Mouse (Mus musculus) testis, adult 2 months (tissue): ENCODE measurements around the gene Rab8a. TPM values are rescaled to one million over a fixed set of nuclear protein-coding genes. Genes with fewer than 3 reads are reported as not detected.

Experiments
- H3K27ac ChIP-seq: fragments of 200-500 bp; 2 replicates; pipeline ENCODE4 v1.5.1; 2012; ENCODE audit warnings: low read depth, low read length; ENCODE audit not compliant: control insufficient read depth, insufficient read depth
- H3K27me3 ChIP-seq: fragments of 200-500 bp; 2 replicates; pipeline ENCODE4 v1.6.1; 2012; ENCODE audit warnings: mild to moderate bottlenecking, low read length, moderate library complexity; ENCODE audit not compliant: control insufficient read depth, insufficient read depth
- H3K36me3 ChIP-seq: fragments of 200-500 bp; 2 replicates; pipeline ENCODE4 v1.6.1; 2012; ENCODE audit warnings: mild to moderate bottlenecking, low read length; ENCODE audit not compliant: control insufficient read depth, insufficient read depth
- H3K4me1 ChIP-seq: fragments of 200-500 bp; 2 replicates; pipeline ENCODE4 v1.6.1; 2012; ENCODE audit warnings: low read length; ENCODE audit not compliant: control insufficient read depth, insufficient read depth
- H3K4me3 ChIP-seq: fragments of 200-500 bp; 2 replicates; pipeline ENCODE4 v1.5.1; 2012; ENCODE audit warnings: low read depth, mild to moderate bottlenecking, low read length, moderate library complexity, mixed read lengths; ENCODE audit not compliant: control insufficient read depth
- CTCF ChIP-seq: fragments of 200-500 bp; IDR thresholded peaks from 2 replicates; pipeline ENCODE4 v1.5.1; 2012; ENCODE audit warnings: low read depth, mild to moderate bottlenecking, inconsistent platforms, low read length, moderate library complexity; ENCODE audit not compliant: control insufficient read depth, insufficient read depth, insufficient replicate concordance
- POLR2A ChIP-seq: fragments of 200-500 bp; IDR thresholded peaks from 2 replicates; pipeline ENCODE4 v1.6.1; 2012; ENCODE audit warnings: low read depth, mild to moderate bottlenecking, inconsistent platforms, low read length, moderate library complexity; ENCODE audit not compliant: control insufficient read depth
- polyA plus RNA-seq: library from polyadenylated mRNA; depleted of rRNA; stranded (reverse); fragments of >200 nt; gene quantifications from 2 replicates; pipeline ENCODE4 v1.2.3, GENCODE M21; 2012

The Rab8a gene
- polyA plus RNA-seq, 1 experiment = 44.0 TPM

- no peak within 1 kb of the TSS for H3K4me3 ChIP-seq
- no peak within 1 kb of the TSS for H3K27ac ChIP-seq
- no peaks in the 10 kb centered on the region for H3K27me3 ChIP-seq
- H3K36me3 ChIP-seq = no peaks in the 10 kb centered on the region
- no peaks in the 10 kb centered on the region for H3K4me1 ChIP-seq
- TF ChIP-seq POLR2A (no peak), CTCF (no peak)
Observed at GRCm38 (mm10) chr8:72212751-72213150, 51.8 kb downstream of the Rab8a start, which contains the start of gene Cib3. Gene Cib3, minus strand, starts transcription at chr8:72212837.

- Histone ChIP-seq H3K4me1 (no peaks in the 10 kb centered on the region; the same call in 1 of the 2 replicates), H3K4me3 (no peak within 1 kb of the TSS), H3K27ac (no peak within 1 kb of the TSS), H3K27me3 (no peaks in the 10 kb centered on the region), H3K36me3 (no peaks in the 10 kb centered on the region)
- TF ChIP-seq CTCF (no peak), POLR2A (no peak)
Observed at GRCm38 (mm10) chr8:72213536-72213935, 52.5 kb downstream of the Rab8a start, which contains the start of gene Gm11034. Gene Gm11034, minus strand, starts transcription at chr8:72213636.

- TF ChIP-seq POLR2A (no peak), CTCF (0 out of 2 replicates have a peak, but pooled peaks have one; percentile 17)
Observed at GRCm38 (mm10) chr8:72215060-72215459, 54.1 kb downstream of the Rab8a start.

GRCm38 (mm10) chr8:72215871-72216270 is 54.9 kb downstream of the Rab8a start:
- Histone ChIP-seq H3K36me3 (no peaks in the 10 kb centered on the region), H3K4me3 (no peak overlapping the region), H3K27me3 (no peaks in the 10 kb centered on the region), H3K27ac (no peak overlapping the region), H3K4me1 (no peaks in the 10 kb centered on the region; the same call in 1 of the 2 replicates)
- TF ChIP-seq CTCF (no peak), POLR2A (no peak)

More at GRCm38 (mm10) chr8:72215060-72215459, 54.1 kb downstream of the Rab8a start:
- H3K27ac ChIP-seq = no peak overlapping the region
- no peaks in the 10 kb centered on the region; the same call in 1 of the 2 replicates for H3K4me1 ChIP-seq
- H3K4me3 ChIP-seq = no peak overlapping the region
- H3K27me3 ChIP-seq = no peaks in the 10 kb centered on the region
- no peaks in the 10 kb centered on the region for H3K36me3 ChIP-seq

- Histone ChIP-seq H3K27me3 (no peaks in the 10 kb centered on the region), H3K36me3 (0 out of 2 replicates have a peak, but pooled peaks cover 1% of the 10 kb centered on the region), H3K4me1 (no peaks in the 10 kb centered on the region; the same call in 1 of the 2 replicates), H3K27ac (peak overlapping the region; percentile 58), H3K4me3 (peak overlapping the region; percentile 97)
- TF ChIP-seq CTCF (no peak), POLR2A (no peak)
Observed at GRCm38 (mm10) chr8:72218781-72219540, 58.0 kb downstream of the Rab8a start.

GRCm38 (mm10) chr8:72219541-72220363 is 58.8 kb downstream of the Rab8a start, which contains the start of gene Fam32a:
Gene Fam32a, plus strand, starts transcription at chr8:72219730.
- H3K36me3 ChIP-seq = 0 out of 2 replicates have a peak, but pooled peaks cover 1% of the 10 kb centered on the region

More at GRCm38 (mm10) chr8:72219541-72220363, 58.8 kb downstream of the Rab8a start, which contains the start of gene Fam32a:
- Histone ChIP-seq H3K4me1 (no peaks in the 10 kb centered on the region; the same call in 1 of the 2 replicates), H3K27ac (peak within 1 kb of the TSS; percentile 86), H3K27me3 (no peaks in the 10 kb centered on the region), H3K4me3 (peak within 1 kb of the TSS; percentile 97)
- no peak for TF ChIP-seq CTCF
- TF ChIP-seq POLR2A = peak; percentile 87
